Mouse (Mus musculus): ENCODE results near the gene 4933430I17Rik. TPM values are rescaled to one million over a fixed set of nuclear protein-coding genes. Genes with fewer than 3 reads are reported as not detected.
A peak's percentile ranks its signal among the peaks of the same experiment; 100 is the strongest.

4933430I17Rik gene
- polyA plus RNA-seq, 1 experiment from 2014 or later = 0.43 TPM

- DNase-seq (ENCODE audit: low spot score) (peak; percentile 17), ATAC-seq (ENCODE audit: low read depth) (no peak)
- H3K4me1 ChIP-seq (ENCODE audit: control insufficient read depth, insufficient read depth, low read length) = no peaks in the 10 kb centered on the region; the same call in 1 of the 2 replicates
- 85% methylated on average over 8 of the region's 8 CpGs for WGBS
- H3K4me3 ChIP-seq (ENCODE audit: low read depth, low read length) = no peak overlapping the region
- no peaks in the 10 kb centered on the region for H3K36me3 ChIP-seq (ENCODE audit: control insufficient read depth, insufficient read depth, low read length)
- no peak overlapping the region for H3K4me2 ChIP-seq (ENCODE audit: low read depth, low read length)
- H3K9ac ChIP-seq (ENCODE audit: low read depth, low read length) = no peak overlapping the region
- no peaks in the 10 kb centered on the region for H3K9me3 ChIP-seq (ENCODE audit: control insufficient read depth, low read length)
- H3K27ac ChIP-seq (replicated peaks; ENCODE audit: low read depth, low read length) = no peak overlapping the region
- H3K27me3 ChIP-seq (replicated peaks; ENCODE audit: control insufficient read depth, insufficient read depth, low read length) = no peaks in the 10 kb centered on the region
These were observed 39.6 kb upstream of the 4933430I17Rik start for GRCm38 (mm10) chr4:62485450-62486161.

- Histone ChIP-seq H3K27ac (replicated peaks; ENCODE audit: low read depth, low read length) (no peak overlapping the region), H3K4me3 (ENCODE audit: low read depth, low read length) (no peak overlapping the region), H3K9ac (ENCODE audit: low read depth, low read length) (no peak overlapping the region), H3K4me2 (ENCODE audit: low read depth, low read length) (no peak overlapping the region), H3K36me3 (ENCODE audit: control insufficient read depth, insufficient read depth, low read length) (no peaks in the 10 kb centered on the region), H3K4me1 (ENCODE audit: control insufficient read depth, insufficient read depth, low read length) (no peaks in the 10 kb centered on the region; the same call in 1 of the 2 replicates), H3K9me3 (ENCODE audit: control insufficient read depth, low read length) (no peaks in the 10 kb centered on the region), H3K27me3 (replicated peaks; ENCODE audit: control insufficient read depth, insufficient read depth, low read length) (no peaks in the 10 kb centered on the region)
- 90% methylated on average over 15 of the region's 15 CpGs for WGBS
- no peak for ATAC-seq (ENCODE audit: low read depth)
- DNase-seq (ENCODE audit: low spot score) = no peak
These were observed 38.9 kb upstream of the 4933430I17Rik start for GRCm38 (mm10) chr4:62486162-62486696.

GRCm38 (mm10) chr4:62487172-62487571 lies 38.0 kb upstream of the 4933430I17Rik start:
- 86% methylated on average over 5 of the region's 5 CpGs for WGBS
- DNase-seq (ENCODE audit: low spot score) (no peak), ATAC-seq (ENCODE audit: low read depth) (no peak)

GRCm38 (mm10) chr4:62487914-62488313 lies 37.3 kb upstream of the 4933430I17Rik start:
- H3K36me3 ChIP-seq (ENCODE audit: control insufficient read depth, insufficient read depth, low read length) = no peaks in the 10 kb centered on the region
- H3K27me3 ChIP-seq (replicated peaks; ENCODE audit: control insufficient read depth, insufficient read depth, low read length) = no peaks in the 10 kb centered on the region
- WGBS = 77% methylated on average over 2 of the region's 2 CpGs
- no peaks in the 10 kb centered on the region for H3K9me3 ChIP-seq (ENCODE audit: control insufficient read depth, low read length)
- no peak overlapping the region for H3K4me2 ChIP-seq (ENCODE audit: low read depth, low read length)
- no peak overlapping the region for H3K27ac ChIP-seq (replicated peaks; ENCODE audit: low read depth, low read length)
- H3K4me3 ChIP-seq (ENCODE audit: low read depth, low read length) = no peak overlapping the region
- H3K9ac ChIP-seq (ENCODE audit: low read depth, low read length) = no peak overlapping the region
- ATAC-seq (ENCODE audit: low read depth) = no peak
- H3K4me1 ChIP-seq (ENCODE audit: control insufficient read depth, insufficient read depth, low read length) = no peaks in the 10 kb centered on the region; the same call in 1 of the 2 replicates
- no peak for DNase-seq (ENCODE audit: low spot score)

More at GRCm38 (mm10) chr4:62487172-62487571, 38.0 kb upstream of the 4933430I17Rik start:
- no peaks in the 10 kb centered on the region; the same call in 1 of the 2 replicates for H3K4me1 ChIP-seq (ENCODE audit: control insufficient read depth, insufficient read depth, low read length)
- no peaks in the 10 kb centered on the region for H3K27me3 ChIP-seq (replicated peaks; ENCODE audit: control insufficient read depth, insufficient read depth, low read length)
- H3K36me3 ChIP-seq (ENCODE audit: control insufficient read depth, insufficient read depth, low read length) = no peaks in the 10 kb centered on the region
- H3K9me3 ChIP-seq (ENCODE audit: control insufficient read depth, low read length) = no peaks in the 10 kb centered on the region
- H3K4me2 ChIP-seq (ENCODE audit: low read depth, low read length) = no peak overlapping the region
- H3K27ac ChIP-seq (replicated peaks; ENCODE audit: low read depth, low read length) = no peak overlapping the region
- no peak overlapping the region for H3K9ac ChIP-seq (ENCODE audit: low read depth, low read length)
- H3K4me3 ChIP-seq (ENCODE audit: low read depth, low read length) = no peak overlapping the region

GRCm38 (mm10) chr4:62492682-62493081 lies 32.5 kb upstream of the 4933430I17Rik start:
- no peaks in the 10 kb centered on the region for H3K9me3 ChIP-seq (ENCODE audit: control insufficient read depth, low read length)
- H3K4me3 ChIP-seq (ENCODE audit: low read depth, low read length) = no peak overlapping the region
- no peak overlapping the region for H3K27ac ChIP-seq (replicated peaks; ENCODE audit: low read depth, low read length)
- WGBS = 84% methylated on average over 2 of the region's 2 CpGs
- H3K4me1 ChIP-seq (ENCODE audit: control insufficient read depth, insufficient read depth, low read length) = no peaks in the 10 kb centered on the region
- H3K27me3 ChIP-seq (replicated peaks; ENCODE audit: control insufficient read depth, insufficient read depth, low read length) = no peaks in the 10 kb centered on the region
- H3K36me3 ChIP-seq (ENCODE audit: control insufficient read depth, insufficient read depth, low read length) = no peaks in the 10 kb centered on the region
- no peak overlapping the region for H3K9ac ChIP-seq (ENCODE audit: low read depth, low read length)
- H3K4me2 ChIP-seq (ENCODE audit: low read depth, low read length) = no peak overlapping the region
- DNase-seq (ENCODE audit: low spot score) = no peak
- no peak for ATAC-seq (ENCODE audit: low read depth)

GRCm38 (mm10) chr4:62494230-62494629 lies 30.9 kb upstream of the 4933430I17Rik start:
- H3K9me3 ChIP-seq (ENCODE audit: control insufficient read depth, low read length) = no peaks in the 10 kb centered on the region
- DNase-seq (ENCODE audit: low spot score) = no peak
- H3K4me1 ChIP-seq (ENCODE audit: control insufficient read depth, insufficient read depth, low read length) = no peaks in the 10 kb centered on the region
- no peaks in the 10 kb centered on the region for H3K27me3 ChIP-seq (replicated peaks; ENCODE audit: control insufficient read depth, insufficient read depth, low read length)
- no peak overlapping the region for H3K4me2 ChIP-seq (ENCODE audit: low read depth, low read length)
- peaks cover 9% of the 10 kb centered on the region for H3K36me3 ChIP-seq (ENCODE audit: control insufficient read depth, insufficient read depth, low read length)
- H3K27ac ChIP-seq (replicated peaks; ENCODE audit: low read depth, low read length) = no peak overlapping the region
- no peak overlapping the region for H3K9ac ChIP-seq (ENCODE audit: low read depth, low read length)
- no peak for ATAC-seq (ENCODE audit: low read depth)
- WGBS = 69% methylated on average over 9 of the region's 9 CpGs
- no peak overlapping the region for H3K4me3 ChIP-seq (ENCODE audit: low read depth, low read length)

GRCm38 (mm10) chr4:62495946-62496345 lies 29.2 kb upstream of the 4933430I17Rik start:
- 80% methylated on average over 8 of the region's 8 CpGs for WGBS
- peaks cover 16% of the 10 kb centered on the region for H3K36me3 ChIP-seq (ENCODE audit: control insufficient read depth, insufficient read depth, low read length)
- no peaks in the 10 kb centered on the region for H3K27me3 ChIP-seq (replicated peaks; ENCODE audit: control insufficient read depth, insufficient read depth, low read length)
- no peaks in the 10 kb centered on the region for H3K4me1 ChIP-seq (ENCODE audit: control insufficient read depth, insufficient read depth, low read length)
- H3K9ac ChIP-seq (ENCODE audit: low read depth, low read length) = no peak overlapping the region
- H3K9me3 ChIP-seq (ENCODE audit: control insufficient read depth, low read length) = no peaks in the 10 kb centered on the region
- no peak overlapping the region for H3K4me2 ChIP-seq (ENCODE audit: low read depth, low read length)
- no peak for ATAC-seq (ENCODE audit: low read depth)
- H3K4me3 ChIP-seq (ENCODE audit: low read depth, low read length) = no peak overlapping the region
- no peak overlapping the region for H3K27ac ChIP-seq (replicated peaks; ENCODE audit: low read depth, low read length)
- no peak for DNase-seq (ENCODE audit: low spot score)

GRCm38 (mm10) chr4:62496815-62497214 lies 28.4 kb upstream of the 4933430I17Rik start:
- Histone ChIP-seq H3K36me3 (ENCODE audit: control insufficient read depth, insufficient read depth, low read length) (peaks cover 16% of the 10 kb centered on the region), H3K9ac (ENCODE audit: low read depth, low read length) (no peak overlapping the region), H3K4me3 (ENCODE audit: low read depth, low read length) (no peak overlapping the region), H3K4me1 (ENCODE audit: control insufficient read depth, insufficient read depth, low read length) (no peaks in the 10 kb centered on the region), H3K27ac (replicated peaks; ENCODE audit: low read depth, low read length) (no peak overlapping the region), H3K9me3 (ENCODE audit: control insufficient read depth, low read length) (no peaks in the 10 kb centered on the region), H3K27me3 (replicated peaks; ENCODE audit: control insufficient read depth, insufficient read depth, low read length) (no peaks in the 10 kb centered on the region), H3K4me2 (ENCODE audit: low read depth, low read length) (no peak overlapping the region)
- ATAC-seq (ENCODE audit: low read depth) (no peak), DNase-seq (ENCODE audit: low spot score) (no peak)
- WGBS = 72% methylated on average over 8 of the region's 8 CpGs

- no peaks in the 10 kb centered on the region for H3K27me3 ChIP-seq (replicated peaks; ENCODE audit: control insufficient read depth, insufficient read depth, low read length)
- WGBS = 87% methylated on average over 4 of the region's 4 CpGs
- H3K4me2 ChIP-seq (ENCODE audit: low read depth, low read length) = peak overlapping the region; percentile 76; the same call in 1 of the 2 replicates
- ATAC-seq (ENCODE audit: low read depth) (no peak), DNase-seq (ENCODE audit: low spot score) (no peak)
- H3K4me3 ChIP-seq (ENCODE audit: low read depth, low read length) = no peak overlapping the region
- H3K9me3 ChIP-seq (ENCODE audit: control insufficient read depth, low read length) = no peaks in the 10 kb centered on the region
- H3K4me1 ChIP-seq (ENCODE audit: control insufficient read depth, insufficient read depth, low read length) = 0 out of 2 replicates have a peak, but pooled peaks cover 3% of the 10 kb centered on the region
- H3K27ac ChIP-seq (replicated peaks; ENCODE audit: low read depth, low read length) = no peak overlapping the region
- no peak overlapping the region for H3K9ac ChIP-seq (ENCODE audit: low read depth, low read length)
- peaks cover 16% of the 10 kb centered on the region for H3K36me3 ChIP-seq (ENCODE audit: control insufficient read depth, insufficient read depth, low read length)
These were observed 24.4 kb upstream of the 4933430I17Rik start for GRCm38 (mm10) chr4:62500799-62501198.
